Comparison of ENCODE assay signal across 8 mouse cellular contexts in the genomic region with DNA sequence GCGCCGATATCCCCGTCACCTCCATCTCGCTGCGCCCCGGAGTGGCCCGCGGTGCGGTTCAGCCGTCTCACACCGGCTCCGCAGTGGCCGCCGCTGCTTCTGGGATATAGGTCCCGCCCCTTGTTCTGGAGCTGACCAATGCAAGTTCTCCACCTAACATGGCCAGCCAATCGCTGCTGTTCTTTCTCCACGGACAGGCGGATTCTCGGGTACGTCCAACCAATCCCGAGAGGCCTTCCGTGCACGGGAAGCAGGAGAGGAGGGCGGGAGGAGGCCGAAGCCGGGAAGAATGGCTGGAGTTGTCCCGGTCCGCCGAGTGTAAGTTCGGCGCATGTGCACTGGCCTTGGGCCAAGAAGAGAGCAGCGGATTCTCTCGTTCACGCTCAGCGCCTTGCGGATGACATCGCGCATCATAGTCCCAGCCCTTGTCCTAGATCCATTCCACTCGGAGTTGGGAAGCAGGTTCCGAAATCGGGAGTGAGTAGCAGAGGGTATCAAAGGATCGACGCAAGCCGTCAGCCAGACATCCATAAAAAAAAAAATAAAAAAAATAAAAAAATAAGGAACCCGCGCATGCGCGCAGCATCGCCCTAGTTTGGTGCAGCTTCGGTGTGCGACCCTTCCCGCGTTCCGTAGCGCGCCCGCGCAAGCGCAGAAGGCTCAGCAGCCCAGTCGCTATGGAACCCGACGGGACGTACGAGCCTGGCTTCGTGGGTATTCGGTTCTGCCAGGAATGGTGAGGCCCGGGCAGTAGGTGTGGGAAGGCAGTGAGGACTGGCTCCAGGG. TPM values are rescaled to one million over a fixed set of nuclear protein-coding genes. Genes with fewer than 3 reads are reported as not detected.
A peak's percentile ranks its signal among the peaks of the same experiment; 100 is the strongest.
DNase-seq lines count a peak whose midpoint lies in the region; ATAC-seq and TF ChIP-seq lines count a peak whose summit lies in the region.

A gene (plus strand): TSS at position 280 of the 786 bp plus-strand sequence.
A gene (minus strand): TSS at position 604 of the 786 bp plus-strand sequence.

- no peak for TF ChIP-seq RAD21 in CH12.LX (IDR thresholded peaks at IDR 0.05; ENCODE audit: low read depth, low read length)

- no peak for TF ChIP-seq EP300 in CH12.LX (IDR thresholded peaks at IDR 0.05; ENCODE audit: low read length)

- no peaks in the 10 kb centered on the region for H3K27me3 ChIP-seq in CH12.LX (replicated peaks)
- no peaks in the 10 kb centered on the region for H3K27me3 ChIP-seq in forebrain, embryonic 11.5 days (ENCODE audit: control insufficient read depth, insufficient read depth, low read length)
- no peaks in the 10 kb centered on the region for H3K27me3 ChIP-seq in heart, embryonic 16.5 days (ENCODE audit: control insufficient read depth, insufficient read depth, low read length)
- no peaks in the 10 kb centered on the region for H3K27me3 ChIP-seq in liver, embryonic 15.5 days
- H3K27me3 ChIP-seq in neural tube, embryonic 12.5 days (replicated peaks): no peaks in the 10 kb centered on the region

- peak; percentile 80 for TF ChIP-seq POLR2A in CH12.LX (IDR thresholded peaks at IDR 0.05; ENCODE audit: low read depth, low read length)

- under 1% methylated on average over 67 of the region's 67 CpGs for WGBS in forebrain, embryonic 11.5 days
- WGBS in heart, embryonic 16.5 days: under 1% methylated on average over 67 of the region's 67 CpGs
- WGBS in liver, embryonic 15.5 days (ENCODE audit: insufficient replicate concordance): under 1% methylated on average over 67 of the region's 67 CpGs
- under 1% methylated on average over 67 of the region's 67 CpGs for WGBS in neural tube, embryonic 12.5 days

- DNase-seq in CH12.LX (ENCODE audit: extremely low read depth): peak; percentile 98
- peak; percentile 96 for DNase-seq in c-Kit-positive CD71-positive TER-119-negative erythroid progenitor cells, embryonic 14.5 days (ENCODE audit: low read depth)
- peak; percentile 98 for DNase-seq in forebrain, embryonic 11.5 days (ENCODE audit: low spot score)
- peak; percentile 99 for DNase-seq in kidney, postnatal 36 days
- DNase-seq in telencephalon, adult 2 months (ENCODE audit: low read depth, low spot score): peak; percentile 99

- peak within 1 kb of the TSS; percentile 90 for H3K9ac ChIP-seq in CH12.LX (ENCODE audit: insufficient read depth, low read depth)
- peak within 1 kb of the TSS; percentile 78 for H3K9ac ChIP-seq in forebrain, embryonic 11.5 days (ENCODE audit: low read length)
- peak within 1 kb of the TSS; percentile 83 for H3K9ac ChIP-seq in heart, embryonic 16.5 days (ENCODE audit: low read length)
- H3K9ac ChIP-seq in liver, embryonic 15.5 days: peak within 1 kb of the TSS; percentile 67
- H3K9ac ChIP-seq in neural tube, embryonic 12.5 days: peak within 1 kb of the TSS; percentile 72

- no peak for TF ChIP-seq CTCF in CH12.LX (conservative IDR thresholded peaks at IDR 0.05 in 1 of 2, IDR thresholded peaks at IDR 0.05 in 1 of 2; ENCODE audit: low read depth in 2 of 2, low read length in 2 of 2)

- dilution Hi-C loops in CH12.LX (cut with MboI; ENCODE audit: extremely low pct_ligation_motif_present, extremely low pct_unique_long_range_greater_than_20kb, low sequenced_read_pairs): no loop called here

- peaks cover 24 to 46% of the 10 kb centered on the region in 2 experiments for H3K36me3 ChIP-seq in CH12.LX (replicated peaks in 1 of 2; ENCODE audit: control insufficient read depth in 1 of 2, insufficient read depth in 1 of 2, low read length in 1 of 2)
- H3K36me3 ChIP-seq in forebrain, embryonic 11.5 days (ENCODE audit: control insufficient read depth, insufficient read depth, low read length): no peaks in the 10 kb centered on the region; the same call in 1 of the 2 replicates
- 0 out of 2 replicates have a peak, but pooled peaks cover 8% of the 10 kb centered on the region for H3K36me3 ChIP-seq in heart, embryonic 16.5 days (ENCODE audit: control insufficient read depth, insufficient read depth)
- H3K36me3 ChIP-seq in liver, embryonic 15.5 days (replicated peaks): peaks cover 14% of the 10 kb centered on the region
- peaks cover 38% of the 10 kb centered on the region for H3K36me3 ChIP-seq in neural tube, embryonic 12.5 days

- in situ Hi-C loops in CH12.LX (cut with MboI; ENCODE audit: low pct_ligation_motif_present, low pct_unique_long_range_greater_than_20kb, low sequenced_read_pairs): no loop called here

- peak; percentile 95 for ATAC-seq in forebrain, embryonic 11.5 days (replicated peaks; ENCODE audit: low FRiP score)
- ATAC-seq in heart, embryonic 16.5 days (replicated peaks; ENCODE audit: extremely low read depth, insufficient read depth, low FRiP score): peak; percentile 95
- ATAC-seq in liver, embryonic 15.5 days (ENCODE audit: insufficient read depth): peak; percentile 91
- ATAC-seq in neural tube, embryonic 12.5 days (ENCODE audit: low FRiP score, low read depth): peak; percentile 94

- H3K27ac ChIP-seq in CH12.LX (ENCODE audit: insufficient read depth, low read depth): peak within 1 kb of the TSS; percentile 85
- H3K27ac ChIP-seq in forebrain, embryonic 11.5 days (ENCODE audit: low read depth, low read length): peak within 1 kb of the TSS; percentile 96
- H3K27ac ChIP-seq in heart, embryonic 16.5 days (ENCODE audit: low read length): peak within 1 kb of the TSS; percentile 94
- H3K27ac ChIP-seq in liver, embryonic 15.5 days (replicated peaks): peak within 1 kb of the TSS; percentile 92
- H3K27ac ChIP-seq in neural tube, embryonic 12.5 days: peak within 1 kb of the TSS; percentile 89; the same call in 1 of the 2 replicates

- no peaks in the 10 kb centered on the region for H3K79me2 ChIP-seq in CH12.LX (replicated peaks; ENCODE audit: control insufficient read depth, extremely low read depth, insufficient read depth, poor library complexity, severe bottlenecking)

- no peaks in the 10 kb centered on the region for H3K9me3 ChIP-seq in CH12.LX (replicated peaks; ENCODE audit: low read length)
- H3K9me3 ChIP-seq in forebrain, embryonic 11.5 days (ENCODE audit: control insufficient read depth, low read length): no peaks in the 10 kb centered on the region
- H3K9me3 ChIP-seq in heart, embryonic 16.5 days (replicated peaks; ENCODE audit: control insufficient read depth, low read length): no peaks in the 10 kb centered on the region
- H3K9me3 ChIP-seq in liver, embryonic 15.5 days (replicated peaks): no peaks in the 10 kb centered on the region
- H3K9me3 ChIP-seq in neural tube, embryonic 12.5 days: no peaks in the 10 kb centered on the region

- H3K4me2 ChIP-seq in CH12.LX (ENCODE audit: insufficient read depth, low read depth, poor library complexity, severe bottlenecking): peak within 1 kb of the TSS; percentile 64
- peak within 1 kb of the TSS; percentile 86 for H3K4me2 ChIP-seq in forebrain, embryonic 11.5 days (ENCODE audit: low read depth, low read length, severe bottlenecking)
- peak within 1 kb of the TSS; percentile 83 for H3K4me2 ChIP-seq in heart, embryonic 16.5 days (ENCODE audit: low read depth, low read length)
- peak within 1 kb of the TSS; percentile 95 for H3K4me2 ChIP-seq in liver, embryonic 15.5 days
- H3K4me2 ChIP-seq in neural tube, embryonic 12.5 days (replicated peaks): peak within 1 kb of the TSS; percentile 64

- peaks cover 12 to 44% of the 10 kb centered on the region in 2 experiments for H3K4me1 ChIP-seq in CH12.LX (ENCODE audit: control insufficient read depth in 1 of 2, insufficient read depth in 2 of 2)
- H3K4me1 ChIP-seq in forebrain, embryonic 11.5 days (replicated peaks; ENCODE audit: control insufficient read depth, insufficient read depth, low read length): peaks cover 5% of the 10 kb centered on the region
- H3K4me1 ChIP-seq in heart, embryonic 16.5 days (ENCODE audit: control insufficient read depth, insufficient read depth, low read length): peaks cover 10% of the 10 kb centered on the region
- peaks cover 25% of the 10 kb centered on the region for H3K4me1 ChIP-seq in liver, embryonic 15.5 days (replicated peaks)
- peaks cover 20% of the 10 kb centered on the region for H3K4me1 ChIP-seq in neural tube, embryonic 12.5 days

- peak within 1 kb of the TSS; percentile 69 to 96 (median 87) for H3K4me3 ChIP-seq in CH12.LX (replicated peaks in 1 of 3; ENCODE audit: low read depth in 2 of 3, low read length in 2 of 3, poor library complexity in 1 of 3)
- peak within 1 kb of the TSS; percentile 79 for H3K4me3 ChIP-seq in forebrain, embryonic 11.5 days (ENCODE audit: low read depth, low read length)
- peak within 1 kb of the TSS; percentile 75 for H3K4me3 ChIP-seq in heart, embryonic 16.5 days (ENCODE audit: low read length)
- peak within 1 kb of the TSS; percentile 75 for H3K4me3 ChIP-seq in liver, embryonic 15.5 days (replicated peaks)
- H3K4me3 ChIP-seq in neural tube, embryonic 12.5 days: peak within 1 kb of the TSS; percentile 59

TF ChIP-seq in CH12.LX, 34 proteins besides CTCF, POLR2A, EP300 and RAD21 (continues in another document):
- TF ChIP-seq ZKSCAN1 (IDR thresholded peaks at IDR 0.05; ENCODE audit: borderline replicate concordance, low read depth, low read length) (no peak), CHD2 (IDR thresholded peaks at IDR 0.05; ENCODE audit: low read length) (peak; percentile 95), MAZ (IDR thresholded peaks at IDR 0.05; ENCODE audit: low read depth, low read length) (no peak), MXI1 (IDR thresholded peaks at IDR 0.05; ENCODE audit: low read depth, low read length) (peak; percentile 55; the same call in 1 of the 2 replicates), IRF4 (IDR thresholded peaks at IDR 0.05; ENCODE audit: low read depth, low read length) (peak; percentile 10; the same call in 1 of the 2 replicates), POLR2AphosphoS2 (IDR thresholded peaks at IDR 0.05; ENCODE audit: low read depth, low read length) (no peak), JUND (conservative IDR thresholded peaks at IDR 0.05; ENCODE audit: low read depth, low read length) (peak; percentile 6; the same call in 1 of the 2 replicates)

RNA-seq across cellular contexts. Expression of the first gene that starts in this region (rescaled TPM):
- total RNA-seq in CH12.LX (2012; rRNA removed) (83.6 and 101 TPM in 2 replicates), CH12.LX (2014; rRNA removed) (55.0 and 62.9 TPM in 2 replicates)
- polyA plus RNA-seq in CH12.LX (2012; ENCODE audit: insufficient read length, low read depth): 74.2 and 75.4 TPM in 2 replicates
- polyA plus RNA-seq in forebrain, embryonic 11.5 days (2014; fragmentation: Nextera tagmentation; extraction: Ambion mirVana): 166 and 167 TPM in 2 replicates
- 112 TPM in 2 replicates for polyA plus RNA-seq in heart, embryonic 16.5 days (2015; fragmentation: Nextera tagmentation; extraction: Ambion mirVana)
- 43.3 and 44.4 TPM in 2 replicates for polyA plus RNA-seq in liver, embryonic 15.5 days (2015; fragmentation: Nextera tagmentation; extraction: Ambion mirVana)
- polyA plus RNA-seq in neural tube, embryonic 12.5 days (2016; fragmentation: Nextera tagmentation; extraction: Ambion mirVana): 156 and 166 TPM in 2 replicates

RNA-seq across cellular contexts. Expression of the second gene that starts in this region (rescaled TPM):
- 89.6 and 109 TPM in 2 replicates for total RNA-seq in CH12.LX (2012; rRNA removed)
- 54.9 and 57.7 TPM in 2 replicates for total RNA-seq in CH12.LX (2014; rRNA removed)
- 79.9 and 86.3 TPM in 2 replicates for polyA plus RNA-seq in CH12.LX (2012; ENCODE audit: insufficient read length, low read depth)
- polyA plus RNA-seq in forebrain, embryonic 11.5 days (2014; fragmentation: Nextera tagmentation; extraction: Ambion mirVana): 235 and 270 TPM in 2 replicates
- polyA plus RNA-seq in heart, embryonic 16.5 days (2015; fragmentation: Nextera tagmentation; extraction: Ambion mirVana): 134 and 154 TPM in 2 replicates
- polyA plus RNA-seq in liver, embryonic 15.5 days (2015; fragmentation: Nextera tagmentation; extraction: Ambion mirVana): 42.0 and 44.0 TPM in 2 replicates
- polyA plus RNA-seq in neural tube, embryonic 12.5 days (2016; fragmentation: Nextera tagmentation; extraction: Ambion mirVana): 292 and 299 TPM in 2 replicates

Comparison
In these comparisons a context has a peak if more than half of its experiments do, and no peak if none do; other contexts are left out.
1. Peak in every context shown above with its lines: DNase-seq, ATAC-seq, H3K4me3 ChIP-seq and H3K27ac ChIP-seq.